Mouse (Mus musculus): ENCODE measurements around the gene Znrf2.

GRCm38 (mm10) chr6:54822348-54822747 is 5.6 kb downstream of the Znrf2 start:
- TF ChIP-seq EP300 (IDR thresholded peaks at IDR 0.05; ENCODE audit: low read length) (no peak), USF2 (conservative IDR thresholded peaks at IDR 0.05; ENCODE audit: low read depth, low read length) (no peak), CTCF (conservative IDR thresholded peaks at IDR 0.05 in 1 of 2, IDR thresholded peaks at IDR 0.05 in 1 of 2; ENCODE audit: low read depth in 2 of 2, low read length in 2 of 2) (no peak), KAT2A (IDR thresholded peaks at IDR 0.05; ENCODE audit: insufficient replicate concordance, low read length) (no peak)

Data from CH12.LX (cell line).